Mouse (Mus musculus) lung, postnatal 25 days (tissue): ENCODE measurements around the gene Ubxn7.

ENCODE experiments used
- DNase-seq: peaks from one replicate; pipeline ENCODE4 v3.0.0; 2022; ENCODE audit warnings: low spot score

Gene Ubxn7

DNA sequence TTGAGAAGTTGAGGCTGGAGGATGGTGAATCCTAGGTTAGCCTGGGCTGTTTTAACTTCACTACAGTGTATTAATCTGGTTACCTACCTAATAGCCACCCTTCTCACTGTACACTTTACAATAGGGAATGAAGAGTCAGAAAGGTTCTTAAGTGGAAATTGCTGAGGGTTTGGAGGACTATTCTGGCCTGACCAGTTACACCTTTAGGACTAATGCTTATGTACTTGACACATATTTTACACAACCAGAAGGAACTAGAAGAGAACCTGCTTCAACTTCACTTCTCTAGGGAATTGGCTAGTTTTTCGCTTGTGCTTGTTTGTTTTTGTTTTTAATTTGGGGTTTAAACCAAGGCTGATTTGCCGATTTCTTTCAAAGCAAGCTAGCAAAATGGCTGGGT, 101.1 kb downstream of the Ubxn7 start:
- DNase-seq: peak; percentile 35

DNA sequence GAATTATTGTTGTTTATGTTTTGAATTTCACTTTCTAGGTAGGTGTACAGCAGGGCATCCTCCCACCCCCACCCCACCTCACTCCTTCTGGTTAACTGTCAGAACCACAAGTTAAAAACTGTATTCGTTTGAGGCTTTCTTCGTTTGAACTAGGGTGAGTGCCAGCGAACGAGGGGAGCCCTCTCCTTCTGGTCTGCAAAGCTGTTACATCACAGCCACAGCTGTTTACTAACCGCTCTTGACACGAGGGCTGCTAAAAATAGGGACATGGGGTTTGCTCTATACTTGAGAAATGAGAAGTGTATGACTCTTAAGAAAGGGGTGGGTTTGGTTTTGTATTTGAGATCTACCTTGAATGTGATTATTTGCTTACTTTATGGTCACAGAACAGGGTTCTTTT, 102.0 kb downstream of the Ubxn7 start:
- DNase-seq: peak; percentile 91

DNA sequence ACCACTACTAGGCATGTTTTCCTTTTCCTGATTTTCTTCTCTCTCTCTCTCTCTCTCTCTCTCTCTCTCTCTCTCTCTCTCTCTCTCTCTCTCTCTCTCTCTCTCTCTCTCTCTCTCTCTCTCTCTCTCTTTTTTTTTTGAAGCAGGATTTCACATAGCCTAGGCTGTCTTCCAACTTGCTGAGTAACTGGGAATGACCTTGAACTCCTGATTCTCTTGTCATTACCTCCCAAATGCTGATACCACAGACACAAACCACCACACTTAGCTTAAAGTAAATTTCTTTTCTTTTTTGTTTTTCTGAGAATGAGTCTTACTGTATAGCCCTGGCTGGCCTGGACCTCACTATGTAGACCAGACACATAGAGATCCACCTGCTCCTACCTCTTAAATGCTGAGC, 102.6 kb downstream of the Ubxn7 start:
- no peak for DNase-seq

DNA sequence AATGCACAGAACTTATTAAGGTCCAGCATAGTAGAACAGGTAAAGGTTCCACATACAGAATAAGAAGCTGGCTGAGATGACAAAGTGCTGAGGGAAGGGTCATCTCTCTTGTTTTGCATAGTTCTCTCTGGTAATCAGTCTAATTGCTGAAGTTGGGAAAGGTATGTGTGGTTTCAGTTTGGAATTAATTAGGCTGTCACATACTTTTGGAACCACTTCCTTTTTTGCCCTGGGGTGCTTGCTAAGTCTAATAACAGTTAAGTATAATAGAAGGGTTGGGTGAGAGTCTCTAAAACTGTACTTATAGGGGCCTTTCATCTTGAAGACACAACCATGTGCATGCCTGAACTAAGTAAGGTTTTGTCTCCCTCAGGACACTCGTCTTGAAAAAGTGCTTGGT, 104.6 kb downstream of the Ubxn7 start:
- no peak for DNase-seq

DNA sequence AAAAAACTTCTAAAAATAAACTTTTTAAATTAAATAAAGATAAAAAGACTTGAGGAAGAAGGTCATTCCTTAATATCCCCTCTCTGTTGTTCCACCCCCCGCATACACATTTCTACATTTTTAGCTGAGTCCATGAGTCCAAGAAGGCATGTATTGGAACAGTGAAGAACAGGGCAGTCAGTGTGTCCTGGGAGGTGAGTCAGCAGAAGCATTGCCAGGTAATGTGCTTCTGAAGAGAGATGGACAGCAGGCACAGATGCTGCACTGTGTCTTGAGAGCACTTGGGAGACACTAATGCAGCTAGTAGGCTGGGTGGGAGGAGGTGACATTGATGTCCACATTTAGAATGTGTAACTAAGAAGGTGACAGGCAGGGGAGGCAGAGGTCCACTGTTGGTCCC, 105.2 kb downstream of the Ubxn7 start:
- no peak for DNase-seq

DNA sequence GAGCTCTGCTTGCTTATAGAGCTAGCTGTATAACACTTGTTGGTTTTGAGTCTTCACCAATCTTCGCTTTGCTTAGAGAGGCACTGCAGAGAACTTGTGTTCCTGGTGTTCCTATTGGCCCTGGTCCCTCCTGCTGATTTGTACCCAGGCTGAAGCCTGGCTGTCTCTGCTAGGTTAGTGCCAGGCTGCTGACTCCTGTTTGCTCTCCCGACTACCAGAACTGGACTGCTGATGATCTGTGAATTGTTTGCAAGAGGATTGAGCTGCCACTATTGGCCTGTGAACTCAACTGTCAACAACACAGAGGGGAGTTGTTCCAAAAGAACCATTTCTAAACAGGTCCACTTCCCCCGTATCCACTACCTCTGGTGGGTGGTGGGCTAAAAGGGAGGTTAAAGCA, 109.4 kb downstream of the Ubxn7 start:
- no peak for DNase-seq
